Mouse (Mus musculus): ENCODE measurements around the gene Esrrg. TPM values are rescaled to one million over a fixed set of nuclear protein-coding genes. Genes with fewer than 3 reads are reported as not detected.

The Esrrg gene
- total and polyA plus RNA-seq, 3 experiments: not detected

GRCm38 (mm10) chr1:187611925-187612324, 3.3 kb downstream of the Esrrg start:
- in situ Hi-C loops (cut with MboI; ENCODE audit: low pct_ligation_motif_present, low pct_unique_long_range_greater_than_20kb, low sequenced_read_pairs) (no loop called here), dilution Hi-C loops (cut with MboI; ENCODE audit: extremely low pct_ligation_motif_present, extremely low pct_unique_long_range_greater_than_20kb, low sequenced_read_pairs) (no loop called here)
- Histone ChIP-seq H3K4me2 (ENCODE audit: insufficient read depth, low read depth, poor library complexity, severe bottlenecking) (no peak overlapping the region), H3K36me3 (replicated peaks in 1 of 2; ENCODE audit: control insufficient read depth in 1 of 2, insufficient read depth in 1 of 2, low read length in 1 of 2) (no peaks in the 10 kb centered on the region), H3K4me1 (ENCODE audit: control insufficient read depth in 1 of 2, insufficient read depth in 2 of 2) (no peaks in the 10 kb centered on the region), H3K79me2 (replicated peaks; ENCODE audit: control insufficient read depth, extremely low read depth, insufficient read depth, poor library complexity, severe bottlenecking) (no peaks in the 10 kb centered on the region), H3K9ac (ENCODE audit: insufficient read depth, low read depth) (no peak overlapping the region), H3K9me3 (replicated peaks; ENCODE audit: low read length) (peaks cover 65% of the 10 kb centered on the region), H3K27ac (ENCODE audit: insufficient read depth, low read depth) (no peak overlapping the region), H3K4me3 (replicated peaks in 1 of 3; ENCODE audit: low read depth in 2 of 3, low read length in 2 of 3, poor library complexity in 1 of 3) (no peak overlapping the region), H3K27me3 (replicated peaks) (no peaks in the 10 kb centered on the region)
- no peak for DNase-seq (ENCODE audit: extremely low read depth)
- TF ChIP-seq IRF4 (IDR thresholded peaks at IDR 0.05; ENCODE audit: low read depth, low read length) (no peak), KAT2A (IDR thresholded peaks at IDR 0.05; ENCODE audit: insufficient replicate concordance, low read length) (no peak), CTCF (conservative IDR thresholded peaks at IDR 0.05 in 1 of 2, IDR thresholded peaks at IDR 0.05 in 1 of 2; ENCODE audit: low read depth in 2 of 2, low read length in 2 of 2) (no peak), ZMIZ1 (IDR thresholded peaks at IDR 0.05; ENCODE audit: low read depth, low read length) (no peak), ZKSCAN1 (IDR thresholded peaks at IDR 0.05; ENCODE audit: borderline replicate concordance, low read depth, low read length) (no peak), NRF1 (IDR thresholded peaks at IDR 0.05; ENCODE audit: low read depth, low read length) (no peak), E2F4 (IDR thresholded peaks at IDR 0.05; ENCODE audit: insufficient replicate concordance, low read depth, low read length) (no peak), MXI1 (IDR thresholded peaks at IDR 0.05; ENCODE audit: low read depth, low read length) (no peak)

GRCm38 (mm10) chr1:187613277-187613676, 4.7 kb downstream of the Esrrg start:
- Histone ChIP-seq H3K27me3 (replicated peaks) (no peaks in the 10 kb centered on the region), H3K27ac (ENCODE audit: insufficient read depth, low read depth) (no peak overlapping the region), H3K36me3 (replicated peaks in 1 of 2; ENCODE audit: control insufficient read depth in 1 of 2, insufficient read depth in 1 of 2, low read length in 1 of 2) (no peaks in the 10 kb centered on the region), H3K9ac (ENCODE audit: insufficient read depth, low read depth) (no peak overlapping the region), H3K4me2 (ENCODE audit: insufficient read depth, low read depth, poor library complexity, severe bottlenecking) (no peak overlapping the region), H3K4me3 (replicated peaks in 1 of 3; ENCODE audit: low read depth in 2 of 3, low read length in 2 of 3, poor library complexity in 1 of 3) (no peak overlapping the region), H3K4me1 (ENCODE audit: control insufficient read depth in 1 of 2, insufficient read depth in 2 of 2) (no peaks in the 10 kb centered on the region), H3K9me3 (replicated peaks; ENCODE audit: low read length) (peaks cover 65% of the 10 kb centered on the region), H3K79me2 (replicated peaks; ENCODE audit: control insufficient read depth, extremely low read depth, insufficient read depth, poor library complexity, severe bottlenecking) (no peaks in the 10 kb centered on the region)
- TF ChIP-seq SIN3A (IDR thresholded peaks at IDR 0.05; ENCODE audit: low read length) (no peak), MAZ (IDR thresholded peaks at IDR 0.05; ENCODE audit: low read depth, low read length) (no peak), CHD2 (IDR thresholded peaks at IDR 0.05; ENCODE audit: low read length) (no peak)
- in situ Hi-C loops (cut with MboI; ENCODE audit: low pct_ligation_motif_present, low pct_unique_long_range_greater_than_20kb, low sequenced_read_pairs): no loop called here
- no peak for DNase-seq (ENCODE audit: extremely low read depth)
- dilution Hi-C loops (cut with MboI; ENCODE audit: extremely low pct_ligation_motif_present, extremely low pct_unique_long_range_greater_than_20kb, low sequenced_read_pairs): no loop called here

- no peak for TF ChIP-seq EP300 (IDR thresholded peaks at IDR 0.05; ENCODE audit: low read length)
- Histone ChIP-seq H3K9ac (ENCODE audit: insufficient read depth, low read depth) (no peak overlapping the region), H3K79me2 (replicated peaks; ENCODE audit: control insufficient read depth, extremely low read depth, insufficient read depth, poor library complexity, severe bottlenecking) (no peaks in the 10 kb centered on the region), H3K27me3 (replicated peaks) (no peaks in the 10 kb centered on the region), H3K27ac (ENCODE audit: insufficient read depth, low read depth) (no peak overlapping the region), H3K9me3 (replicated peaks; ENCODE audit: low read length) (peaks cover 54% of the 10 kb centered on the region), H3K4me1 (ENCODE audit: control insufficient read depth in 1 of 2, insufficient read depth in 2 of 2) (no peaks in the 10 kb centered on the region), H3K4me2 (ENCODE audit: insufficient read depth, low read depth, poor library complexity, severe bottlenecking) (no peak overlapping the region), H3K4me3 (replicated peaks in 1 of 3; ENCODE audit: low read depth in 2 of 3, low read length in 2 of 3, poor library complexity in 1 of 3) (no peak overlapping the region), H3K36me3 (replicated peaks in 1 of 2; ENCODE audit: control insufficient read depth in 1 of 2, insufficient read depth in 1 of 2, low read length in 1 of 2) (no peaks in the 10 kb centered on the region)
- DNase-seq (ENCODE audit: extremely low read depth): no peak
- dilution Hi-C loops (cut with MboI; ENCODE audit: extremely low pct_ligation_motif_present, extremely low pct_unique_long_range_greater_than_20kb, low sequenced_read_pairs) (no loop called here), in situ Hi-C loops (cut with MboI; ENCODE audit: low pct_ligation_motif_present, low pct_unique_long_range_greater_than_20kb, low sequenced_read_pairs) (no loop called here)
Measured at GRCm38 (mm10) chr1:187623981-187624380, 15.4 kb downstream of the Esrrg start.
